Mouse (Mus musculus): ENCODE data around the gene Ctc1. TPM values are rescaled to one million over a fixed set of nuclear protein-coding genes. Genes with fewer than 3 reads are reported as not detected.

Ctc1 gene
- polyA plus RNA-seq, 1 experiment from 2014 or later = 94.0 TPM

DNA sequence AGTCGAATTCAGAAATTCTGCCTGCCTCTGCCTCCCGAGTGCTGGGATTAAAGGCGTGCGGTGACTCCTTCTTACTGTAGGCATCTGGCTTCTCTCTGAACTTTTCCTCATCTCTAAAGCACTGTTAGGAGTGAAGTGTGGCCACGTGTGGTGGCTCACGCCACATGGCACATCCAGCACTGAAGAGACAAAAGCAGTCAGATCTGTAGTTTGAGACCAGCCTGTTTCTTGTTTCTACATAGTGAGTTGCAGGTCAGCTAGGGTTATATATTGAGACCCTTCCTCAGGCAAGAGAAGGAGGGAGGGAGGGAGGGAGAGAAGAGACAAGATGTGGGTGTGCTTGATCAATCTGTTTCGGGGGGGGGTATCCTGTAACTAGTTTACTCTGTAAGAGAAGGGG, 40.6 kb upstream of the Ctc1 start, which contains the start of gene Rangrf:
Rangrf (minus strand) TSS at position 101 of the 400 bp plus-strand sequence.
- peak within 1 kb of the TSS; percentile 33; the same call in 1 of the 2 replicates for H3K9ac ChIP-seq (ENCODE audit: low read length)
- DNase-seq (ENCODE audit: low spot score) (no peak), ATAC-seq (replicated peaks; ENCODE audit: low FRiP score) (no peak)
- H3K27me3 ChIP-seq (ENCODE audit: control insufficient read depth, insufficient read depth, low read length) = no peaks in the 10 kb centered on the region
- peak within 1 kb of the TSS; percentile 41 for H3K4me3 ChIP-seq (ENCODE audit: low read depth, low read length)
- H3K9me3 ChIP-seq (ENCODE audit: control insufficient read depth, low read length) = no peaks in the 10 kb centered on the region
- WGBS = 87% methylated on average over 7 of the region's 7 CpGs
- H3K4me2 ChIP-seq (ENCODE audit: low read depth, low read length, severe bottlenecking) = peak within 1 kb of the TSS; percentile 55
- H3K36me3 ChIP-seq (ENCODE audit: control insufficient read depth, insufficient read depth, low read length) = no peaks in the 10 kb centered on the region
- no peak within 1 kb of the TSS for H3K27ac ChIP-seq (ENCODE audit: low read depth, low read length)
- no peaks in the 10 kb centered on the region for H3K4me1 ChIP-seq (replicated peaks; ENCODE audit: control insufficient read depth, insufficient read depth, low read length)

GRCm38 (mm10) chr11:68975601-68976000, 40.1 kb upstream of the Ctc1 start:
- H3K9ac ChIP-seq (ENCODE audit: low read length) = no peak overlapping the region
- H3K36me3 ChIP-seq (ENCODE audit: control insufficient read depth, insufficient read depth, low read length) = no peaks in the 10 kb centered on the region
- ATAC-seq (replicated peaks; ENCODE audit: low FRiP score) = no peak
- H3K27ac ChIP-seq (ENCODE audit: low read depth, low read length) = no peak overlapping the region
- no peaks in the 10 kb centered on the region for H3K27me3 ChIP-seq (ENCODE audit: control insufficient read depth, insufficient read depth, low read length)
- no peaks in the 10 kb centered on the region for H3K9me3 ChIP-seq (ENCODE audit: control insufficient read depth, low read length)
- H3K4me2 ChIP-seq (ENCODE audit: low read depth, low read length, severe bottlenecking) = no peak overlapping the region
- H3K4me1 ChIP-seq (replicated peaks; ENCODE audit: control insufficient read depth, insufficient read depth, low read length) = no peaks in the 10 kb centered on the region
- WGBS = 100% methylated on average over 1 of the region's 1 CpGs
- no peak overlapping the region for H3K4me3 ChIP-seq (ENCODE audit: low read depth, low read length)
- no peak for DNase-seq (ENCODE audit: low spot score)

DNA sequence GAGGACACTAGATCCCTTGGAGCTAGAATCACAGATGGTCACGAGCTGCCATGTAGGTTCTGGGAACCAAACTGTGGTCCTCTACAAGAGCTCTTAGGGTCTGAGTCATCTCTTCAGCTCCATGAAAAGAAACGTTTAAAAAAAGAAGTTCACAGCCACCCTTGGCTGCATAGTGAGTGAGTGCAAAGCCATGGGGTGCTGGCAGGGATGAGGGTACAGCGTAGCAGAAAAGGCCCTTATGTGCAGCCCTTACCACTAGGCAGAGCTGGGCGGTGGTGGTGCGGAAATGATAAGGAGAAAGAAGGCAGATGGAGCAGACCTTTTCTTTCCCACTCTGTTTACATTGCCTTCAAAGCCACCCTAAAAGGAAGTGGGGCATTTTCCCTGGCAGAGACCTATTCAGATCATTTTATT, 36.4 kb upstream of the Ctc1 start:
- 68% methylated on average over 5 of the region's 5 CpGs for WGBS
- no peaks in the 10 kb centered on the region for H3K4me1 ChIP-seq (replicated peaks; ENCODE audit: control insufficient read depth, insufficient read depth, low read length)
- H3K4me2 ChIP-seq (ENCODE audit: low read depth, low read length, severe bottlenecking) = no peak overlapping the region
- no peak overlapping the region for H3K4me3 ChIP-seq (ENCODE audit: low read depth, low read length)
- H3K9ac ChIP-seq (ENCODE audit: low read length) = no peak overlapping the region
- no peaks in the 10 kb centered on the region for H3K9me3 ChIP-seq (ENCODE audit: control insufficient read depth, low read length)
- DNase-seq (ENCODE audit: low spot score) (no peak), ATAC-seq (replicated peaks; ENCODE audit: low FRiP score) (no peak)
- H3K27me3 ChIP-seq (ENCODE audit: control insufficient read depth, insufficient read depth, low read length) = no peaks in the 10 kb centered on the region
- H3K27ac ChIP-seq (ENCODE audit: low read depth, low read length) = no peak overlapping the region
- no peaks in the 10 kb centered on the region for H3K36me3 ChIP-seq (ENCODE audit: control insufficient read depth, insufficient read depth, low read length)

- DNase-seq (ENCODE audit: low spot score) (no peak), ATAC-seq (replicated peaks; ENCODE audit: low FRiP score) (no peak)
- H3K9ac ChIP-seq (ENCODE audit: low read length) = no peak overlapping the region
- no peaks in the 10 kb centered on the region for H3K36me3 ChIP-seq (ENCODE audit: control insufficient read depth, insufficient read depth, low read length)
- no peak overlapping the region for H3K27ac ChIP-seq (ENCODE audit: low read depth, low read length)
- no peaks in the 10 kb centered on the region for H3K27me3 ChIP-seq (ENCODE audit: control insufficient read depth, insufficient read depth, low read length)
- no peak overlapping the region for H3K4me2 ChIP-seq (ENCODE audit: low read depth, low read length, severe bottlenecking)
- 69% methylated on average over 3 of the region's 3 CpGs for WGBS
- H3K4me1 ChIP-seq (replicated peaks; ENCODE audit: control insufficient read depth, insufficient read depth, low read length) = no peaks in the 10 kb centered on the region
- no peaks in the 10 kb centered on the region for H3K9me3 ChIP-seq (ENCODE audit: control insufficient read depth, low read length)
- H3K4me3 ChIP-seq (ENCODE audit: low read depth, low read length) = no peak overlapping the region
Observed at GRCm38 (mm10) chr11:68980919-68981318, 34.8 kb upstream of the Ctc1 start.

DNA sequence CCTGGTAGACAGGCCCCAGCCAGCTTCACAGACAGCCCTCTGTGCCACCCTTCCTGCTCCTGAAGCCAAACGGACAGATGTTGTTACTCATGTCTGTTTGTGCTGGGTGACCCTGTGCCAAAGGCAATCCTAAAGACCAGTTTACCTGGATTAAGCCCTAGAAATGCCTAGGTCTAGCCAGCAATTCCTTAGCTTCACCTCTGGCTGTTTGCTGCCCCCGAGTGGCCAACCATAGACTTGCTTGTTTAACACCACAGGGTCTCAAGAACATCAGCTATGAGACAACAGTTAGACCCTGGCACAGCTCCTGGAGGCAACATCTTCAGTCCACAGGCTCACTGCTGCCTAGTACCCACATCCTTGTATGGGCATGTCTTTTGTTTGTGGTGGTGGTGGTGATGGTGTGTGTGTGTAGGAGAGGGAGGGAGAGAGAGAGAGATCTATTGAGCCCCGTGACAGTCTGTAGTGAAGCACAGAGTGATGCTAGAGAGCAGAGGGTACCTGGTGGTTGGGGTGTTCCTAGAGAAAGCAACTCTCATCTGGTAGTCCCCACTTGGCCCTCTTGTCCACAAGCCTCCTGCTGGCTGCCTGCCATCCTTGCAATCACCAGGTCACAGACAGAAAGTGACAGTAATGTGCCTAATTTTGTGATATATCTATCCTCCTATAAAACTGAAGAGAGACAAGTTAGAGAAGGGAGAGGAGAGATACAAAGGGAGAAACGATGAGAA, 32.9 kb upstream of the Ctc1 start:
- no peak overlapping the region for H3K9ac ChIP-seq (ENCODE audit: low read length)
- no peak overlapping the region for H3K4me3 ChIP-seq (ENCODE audit: low read depth, low read length)
- 31% methylated on average over 4 of the region's 4 CpGs for WGBS
- H3K4me1 ChIP-seq (replicated peaks; ENCODE audit: control insufficient read depth, insufficient read depth, low read length) = no peaks in the 10 kb centered on the region
- H3K9me3 ChIP-seq (ENCODE audit: control insufficient read depth, low read length) = no peaks in the 10 kb centered on the region
- no peak for ATAC-seq (replicated peaks; ENCODE audit: low FRiP score)
- no peaks in the 10 kb centered on the region for H3K27me3 ChIP-seq (ENCODE audit: control insufficient read depth, insufficient read depth, low read length)
- H3K27ac ChIP-seq (ENCODE audit: low read depth, low read length) = no peak overlapping the region
- no peaks in the 10 kb centered on the region; the same call in 1 of the 2 replicates for H3K36me3 ChIP-seq (ENCODE audit: control insufficient read depth, insufficient read depth, low read length)
- peak; percentile 84 for DNase-seq (ENCODE audit: low spot score)
- H3K4me2 ChIP-seq (ENCODE audit: low read depth, low read length, severe bottlenecking) = no peak overlapping the region

DNA sequence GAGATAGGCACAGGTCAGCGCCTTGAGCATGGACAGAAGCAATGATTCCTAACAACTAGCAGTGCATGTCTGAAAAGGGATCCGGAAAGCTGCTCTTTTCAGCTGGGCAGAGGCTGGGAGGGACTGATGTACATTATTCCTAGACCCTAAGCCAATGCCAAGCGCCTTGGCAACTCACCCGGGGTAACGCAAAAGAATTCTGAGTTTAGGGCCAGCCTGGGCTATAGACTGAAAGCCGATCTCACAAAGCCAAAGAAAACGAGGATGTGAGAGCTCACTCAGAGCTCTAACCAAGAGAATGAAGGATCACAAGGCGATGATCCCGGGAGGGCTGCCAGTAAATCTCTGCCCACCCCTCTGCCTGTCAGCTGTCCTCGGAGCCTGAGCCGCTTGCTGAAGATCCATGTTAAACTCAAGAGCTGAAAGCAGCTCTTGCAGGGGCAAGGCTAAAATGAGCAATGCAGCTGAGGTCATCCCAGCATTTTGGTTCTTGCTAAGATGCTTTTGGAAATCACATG, 28.3 kb upstream of the Ctc1 start:
- no peak overlapping the region for H3K27ac ChIP-seq (ENCODE audit: low read depth, low read length)
- H3K9ac ChIP-seq (ENCODE audit: low read length) = no peak overlapping the region
- no peak for DNase-seq (ENCODE audit: low spot score)
- no peak overlapping the region for H3K4me3 ChIP-seq (ENCODE audit: low read depth, low read length)
- H3K27me3 ChIP-seq (ENCODE audit: control insufficient read depth, insufficient read depth, low read length) = no peaks in the 10 kb centered on the region
- H3K9me3 ChIP-seq (ENCODE audit: control insufficient read depth, low read length) = no peaks in the 10 kb centered on the region
- no peak for ATAC-seq (replicated peaks; ENCODE audit: low FRiP score)
- peaks cover 11% of the 10 kb centered on the region for H3K36me3 ChIP-seq (ENCODE audit: control insufficient read depth, insufficient read depth, low read length)
- no peak overlapping the region for H3K4me2 ChIP-seq (ENCODE audit: low read depth, low read length, severe bottlenecking)
- H3K4me1 ChIP-seq (replicated peaks; ENCODE audit: control insufficient read depth, insufficient read depth, low read length) = no peaks in the 10 kb centered on the region
- WGBS = 94% methylated on average over 11 of the region's 11 CpGs

DNA sequence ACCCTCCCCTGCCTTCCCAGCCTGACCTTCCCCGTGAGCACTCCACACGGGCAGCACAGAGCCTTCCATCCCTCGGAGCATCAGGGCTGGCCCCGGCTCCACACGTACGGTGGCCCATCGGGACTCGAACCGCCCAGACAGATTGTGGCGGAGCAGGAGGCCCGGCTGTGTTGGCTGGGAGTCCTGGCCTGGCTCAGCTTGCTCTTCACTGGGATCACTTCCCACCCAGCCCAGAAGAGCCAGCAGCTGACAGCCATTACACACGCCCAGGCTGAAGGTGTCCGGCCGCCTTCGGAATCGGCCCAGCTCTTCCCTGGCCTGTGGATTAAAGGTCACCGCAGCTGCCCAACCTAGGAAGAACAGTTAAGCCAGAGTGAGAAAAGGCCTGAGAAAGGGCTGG, 27.4 kb upstream of the Ctc1 start:
- DNase-seq (ENCODE audit: low spot score) = no peak
- Histone ChIP-seq H3K9me3 (ENCODE audit: control insufficient read depth, low read length) (no peaks in the 10 kb centered on the region), H3K4me2 (ENCODE audit: low read depth, low read length, severe bottlenecking) (no peak overlapping the region), H3K9ac (ENCODE audit: low read length) (no peak overlapping the region), H3K27me3 (ENCODE audit: control insufficient read depth, insufficient read depth, low read length) (no peaks in the 10 kb centered on the region), H3K4me3 (ENCODE audit: low read depth, low read length) (no peak overlapping the region), H3K27ac (ENCODE audit: low read depth, low read length) (no peak overlapping the region), H3K4me1 (replicated peaks; ENCODE audit: control insufficient read depth, insufficient read depth, low read length) (no peaks in the 10 kb centered on the region), H3K36me3 (ENCODE audit: control insufficient read depth, insufficient read depth, low read length) (peaks cover 15% of the 10 kb centered on the region)
- WGBS = 95% methylated on average over 17 of the region's 17 CpGs
- no peak for ATAC-seq (replicated peaks; ENCODE audit: low FRiP score)

GRCm38 (mm10) chr11:68993122-68993521, 22.6 kb upstream of the Ctc1 start:
- Histone ChIP-seq H3K4me1 (replicated peaks; ENCODE audit: control insufficient read depth, insufficient read depth, low read length) (no peaks in the 10 kb centered on the region), H3K4me3 (ENCODE audit: low read depth, low read length) (no peak overlapping the region), H3K4me2 (ENCODE audit: low read depth, low read length, severe bottlenecking) (no peak overlapping the region), H3K36me3 (ENCODE audit: control insufficient read depth, insufficient read depth, low read length) (peaks cover 27% of the 10 kb centered on the region), H3K9me3 (ENCODE audit: control insufficient read depth, low read length) (no peaks in the 10 kb centered on the region), H3K9ac (ENCODE audit: low read length) (no peak overlapping the region), H3K27me3 (ENCODE audit: control insufficient read depth, insufficient read depth, low read length) (no peaks in the 10 kb centered on the region), H3K27ac (ENCODE audit: low read depth, low read length) (no peak overlapping the region)
- ATAC-seq (replicated peaks; ENCODE audit: low FRiP score) (no peak), DNase-seq (ENCODE audit: low spot score) (no peak)
- 89% methylated on average over 7 of the region's 7 CpGs for WGBS

DNA sequence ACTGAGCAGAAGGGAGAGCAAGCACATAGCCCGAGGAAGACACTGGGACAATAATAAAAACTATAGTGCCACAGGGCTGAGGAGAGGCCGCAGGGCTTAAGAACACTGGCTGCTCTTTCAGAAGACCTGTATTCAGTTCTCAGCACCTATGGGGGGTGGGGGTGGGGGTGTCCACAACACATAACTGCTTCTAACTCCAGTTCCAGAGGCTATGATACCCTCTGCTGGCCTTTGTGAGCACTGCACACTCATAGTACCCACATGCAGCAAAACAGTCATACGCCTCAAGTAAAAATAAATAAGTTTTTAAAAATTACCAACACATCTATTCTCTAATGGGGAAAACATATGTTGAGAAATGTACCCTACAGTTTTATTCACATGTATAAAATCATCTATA, 21.3 kb upstream of the Ctc1 start:
- H3K4me1 ChIP-seq (replicated peaks; ENCODE audit: control insufficient read depth, insufficient read depth, low read length) = no peaks in the 10 kb centered on the region
- no peaks in the 10 kb centered on the region for H3K27me3 ChIP-seq (ENCODE audit: control insufficient read depth, insufficient read depth, low read length)
- H3K4me2 ChIP-seq (ENCODE audit: low read depth, low read length, severe bottlenecking) = no peak overlapping the region
- no peak overlapping the region for H3K27ac ChIP-seq (ENCODE audit: low read depth, low read length)
- ATAC-seq (replicated peaks; ENCODE audit: low FRiP score) (no peak), DNase-seq (ENCODE audit: low spot score) (no peak)
- H3K4me3 ChIP-seq (ENCODE audit: low read depth, low read length) = no peak overlapping the region
- 93% methylated on average over 3 of the region's 3 CpGs for WGBS
- no peaks in the 10 kb centered on the region for H3K9me3 ChIP-seq (ENCODE audit: control insufficient read depth, low read length)
- no peak overlapping the region for H3K9ac ChIP-seq (ENCODE audit: low read length)
- H3K36me3 ChIP-seq (ENCODE audit: control insufficient read depth, insufficient read depth, low read length) = peaks cover 31% of the 10 kb centered on the region

All from forebrain, embryonic 11.5 days (tissue).